Mouse (Mus musculus) lung, postnatal 0 days (tissue): ENCODE measurements at regions not wholly inside any gene's neighbourhood (a gene's known extent, or its start where the extent isn't known, plus 50 kb on each side); places are given as distances from the start of the nearest gene placed in this dataset.

Experiments used
- ATAC-seq: fragments of 200-750 bp; cut with Nextera tagmentation; 2 replicates; pipeline ENCODE4 v1.8.0; 2017; ENCODE audit warnings: moderate library complexity
- DNase-seq: peaks from one replicate; pipeline ENCODE4 v3.0.0-alpha.2; 2016; ENCODE audit warnings: low spot score
- H3K27ac ChIP-seq: fragments of 300-500 bp; sonication (generic); 2 replicates; pipeline ENCODE4 v1.5.1; 2014; ENCODE audit warnings: antibody characterized with exemption, mild to moderate bottlenecking, low read length, mixed read lengths
- H3K27me3 ChIP-seq: fragments of 300-500 bp; sonication (generic); replicated peaks from 2 replicates; pipeline ENCODE4 v1.6.1; 2014; ENCODE audit warnings: low read length, mixed read lengths; ENCODE audit not compliant: insufficient read depth
- H3K36me3 ChIP-seq: fragments of 300-500 bp; sonication (generic); 2 replicates; pipeline ENCODE4 v1.6.1; 2014; ENCODE audit warnings: low read length, mixed read lengths; ENCODE audit not compliant: insufficient read depth
- H3K4me1 ChIP-seq: fragments of 300-500 bp; sonication (generic); 2 replicates; pipeline ENCODE4 v1.6.1; 2014; ENCODE audit warnings: antibody characterized with exemption, low read depth, low read length, mixed read lengths; ENCODE audit not compliant: insufficient read depth
- H3K4me2 ChIP-seq: fragments of 300-500 bp; sonication (generic); replicated peaks from 2 replicates; pipeline ENCODE4 v1.6.1; 2014; ENCODE audit warnings: low read depth, mild to moderate bottlenecking, low read length, moderate library complexity, mixed read lengths
- H3K4me3 ChIP-seq: fragments of 300-500 bp; sonication (generic); 2 replicates; pipeline ENCODE4 v1.5.1; 2014; ENCODE audit warnings: low read depth, low read length
- H3K9ac ChIP-seq: fragments of 300-500 bp; sonication (generic); replicated peaks from 2 replicates; pipeline ENCODE4 v1.6.1; 2014; ENCODE audit warnings: low read depth, mild to moderate bottlenecking
- H3K9me3 ChIP-seq: fragments of 300-500 bp; sonication (generic); 2 replicates; pipeline ENCODE4 v1.6.1; 2016; ENCODE audit warnings: low read length, mixed read lengths
- CTCF ChIP-seq: IDR thresholded peaks from 2 replicates; pipeline ENCODE4 v1.5.1; 2016; ENCODE audit warnings: antibody characterized with exemption, mild to moderate bottlenecking
- EP300 ChIP-seq: IDR thresholded peaks from 2 replicates; pipeline ENCODE4 v1.6.1; 2016; ENCODE audit warnings: antibody characterized with exemption, mild to moderate bottlenecking, control low read depth
- WGBS: fragments of 180-500 bp; shearing (Covaris S2); extraction: QIAGEN DNeasy Blood & Tissue Kit; methylation state at CpG from one replicate; pipeline ENCODE4 v1.1.7; 2014; 5-methylcytosine and 5-hydroxymethylcytosine counted together

DNA sequence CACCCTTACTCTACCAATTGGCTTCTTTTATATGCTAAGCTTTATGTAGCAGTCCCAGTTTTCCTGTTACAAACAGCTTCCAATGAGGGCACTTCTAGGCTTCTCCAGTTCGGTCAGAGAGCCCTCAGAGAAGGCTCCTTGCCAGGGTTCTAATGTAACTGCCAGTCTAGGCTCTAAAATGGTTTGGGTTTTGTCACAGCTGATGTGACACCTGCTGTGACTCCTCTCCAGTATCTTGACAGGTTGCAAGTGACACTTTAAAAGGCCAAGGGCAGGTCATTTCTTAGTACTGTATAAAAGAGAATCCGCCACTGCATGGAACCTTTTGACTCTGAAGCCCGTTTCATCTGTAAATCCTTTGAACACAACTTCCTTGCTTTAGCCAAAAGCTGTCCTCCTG, 54.0 kb upstream of the Nedd9 start:
- DNase-seq (no peak), ATAC-seq (no peak)
- H3K9ac ChIP-seq: no peak overlapping the region
- H3K4me2 ChIP-seq: no peak overlapping the region
- no peak overlapping the region for H3K27ac ChIP-seq
- peaks cover 3% of the 10 kb centered on the region; the same call in 1 of the 2 replicates for H3K4me1 ChIP-seq
- no peaks in the 10 kb centered on the region for H3K27me3 ChIP-seq
- no peak overlapping the region for H3K4me3 ChIP-seq
- H3K9me3 ChIP-seq: no peaks in the 10 kb centered on the region
- no peak for TF ChIP-seq CTCF
- 40% methylated on average over 3 of the region's 3 CpGs for WGBS
- no peaks in the 10 kb centered on the region for H3K36me3 ChIP-seq

GRCm38 (mm10) chr13:41546063-41546462, 58.9 kb upstream of the Nedd9 start:
- Histone ChIP-seq H3K4me2 (no peak overlapping the region), H3K9me3 (no peaks in the 10 kb centered on the region), H3K9ac (no peak overlapping the region), H3K36me3 (no peaks in the 10 kb centered on the region), H3K27ac (peak overlapping the region; percentile 64), H3K4me3 (no peak overlapping the region), H3K4me1 (peaks cover 17% of the 10 kb centered on the region; the same call in 1 of the 2 replicates), H3K27me3 (no peaks in the 10 kb centered on the region)
- WGBS: 51% methylated on average over 8 of the region's 8 CpGs
- ATAC-seq (peak; percentile 80), DNase-seq (peak; percentile 85)
- TF ChIP-seq EP300: peak; percentile 70
- TF ChIP-seq CTCF: no peak

GRCm38 (mm10) chr13:41546531-41546930, 59.2 kb upstream of the Tmem170b start:
- DNase-seq: no peak
- 63% methylated on average over 9 of the region's 9 CpGs for WGBS
- Histone ChIP-seq H3K36me3 (no peaks in the 10 kb centered on the region), H3K9ac (no peak overlapping the region), H3K27ac (peak overlapping the region; percentile 64), H3K4me1 (peaks cover 20% of the 10 kb centered on the region; the same call in 1 of the 2 replicates), H3K4me3 (no peak overlapping the region), H3K9me3 (no peaks in the 10 kb centered on the region), H3K4me2 (no peak overlapping the region), H3K27me3 (no peaks in the 10 kb centered on the region)
- no peak for ATAC-seq
- no peak for TF ChIP-seq EP300
- no peak for TF ChIP-seq CTCF

GRCm38 (mm10) chr13:41549283-41549682, 56.4 kb upstream of the Tmem170b start:
- 58% methylated on average over 6 of the region's 6 CpGs for WGBS
- H3K4me3 ChIP-seq: no peak overlapping the region
- H3K9ac ChIP-seq: no peak overlapping the region
- no peak overlapping the region for H3K27ac ChIP-seq
- peaks cover 20% of the 10 kb centered on the region; the same call in 1 of the 2 replicates for H3K4me1 ChIP-seq
- H3K4me2 ChIP-seq: no peak overlapping the region
- H3K27me3 ChIP-seq: no peaks in the 10 kb centered on the region
- TF ChIP-seq CTCF: no peak
- no peak for TF ChIP-seq EP300
- H3K36me3 ChIP-seq: no peaks in the 10 kb centered on the region
- DNase-seq: peak; percentile 42
- H3K9me3 ChIP-seq: no peaks in the 10 kb centered on the region
- ATAC-seq: peak; percentile 52

- TF ChIP-seq CTCF (no peak), EP300 (no peak)
- Histone ChIP-seq H3K4me1 (peaks cover 20% of the 10 kb centered on the region; the same call in 1 of the 2 replicates), H3K9me3 (no peaks in the 10 kb centered on the region), H3K36me3 (no peaks in the 10 kb centered on the region), H3K4me2 (no peak overlapping the region), H3K27me3 (no peaks in the 10 kb centered on the region), H3K27ac (0 out of 2 replicates have a peak overlapping the region, but pooled peaks have one; percentile 21), H3K4me3 (no peak overlapping the region), H3K9ac (no peak overlapping the region)
- DNase-seq (peak; percentile 39), ATAC-seq (no peak)
- WGBS: 34% methylated on average over 8 of the region's 8 CpGs
Measured at GRCm38 (mm10) chr13:41550246-41550900, 55.3 kb upstream of the Tmem170b start.

DNA sequence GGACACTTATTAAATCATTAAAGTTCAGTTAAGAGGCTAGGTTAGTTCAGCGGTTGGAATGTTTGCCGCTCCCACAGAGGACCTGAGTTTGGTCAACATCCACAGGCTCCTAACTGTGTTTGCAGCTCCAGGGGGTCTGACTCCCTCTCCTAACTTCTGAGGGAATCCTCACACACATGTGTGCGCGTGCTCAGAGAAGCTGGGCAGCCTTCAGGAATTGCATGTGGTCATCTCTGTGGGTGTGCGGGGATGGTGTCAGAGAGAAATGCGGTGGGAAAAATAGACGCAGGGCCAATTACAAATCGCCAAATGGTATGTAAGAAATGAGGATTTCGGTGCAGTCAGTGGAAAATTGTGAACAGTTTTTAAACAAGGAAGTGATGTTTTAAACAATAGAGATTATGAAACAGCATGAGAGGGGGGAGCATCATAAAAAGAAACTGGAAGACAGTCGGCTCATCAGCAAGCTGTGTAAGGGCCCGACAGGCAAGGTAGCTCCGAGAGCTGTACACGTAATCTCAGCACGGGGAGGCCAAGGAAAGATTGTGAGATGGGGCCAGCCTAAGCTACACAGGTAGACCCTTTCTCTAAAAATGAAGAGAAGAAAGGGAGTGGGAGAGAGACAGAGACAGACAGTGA, 53.9 kb upstream of the Tmem170b start:
- peak; percentile 17; the same call in 1 of the 2 replicates for TF ChIP-seq EP300
- TF ChIP-seq CTCF: no peak
- DNase-seq (peak; percentile 77), ATAC-seq (peak; percentile 68)
- no peak overlapping the region for H3K4me3 ChIP-seq
- H3K4me1 ChIP-seq: peaks cover 14% of the 10 kb centered on the region; the same call in 1 of the 2 replicates
- H3K27ac ChIP-seq: no peak overlapping the region
- no peak overlapping the region for H3K9ac ChIP-seq
- H3K36me3 ChIP-seq: no peaks in the 10 kb centered on the region
- H3K27me3 ChIP-seq: no peaks in the 10 kb centered on the region
- H3K4me2 ChIP-seq: no peak overlapping the region
- H3K9me3 ChIP-seq: no peaks in the 10 kb centered on the region
- 35% methylated on average over 14 of the region's 14 CpGs for WGBS
